Mouse (Mus musculus): Measurements from ENCODE around the gene Nrip2. TPM values are rescaled to one million over a fixed set of nuclear protein-coding genes. Genes with fewer than 3 reads are reported as not detected.

The Nrip2 gene
- total RNA-seq, 2 experiments from 2014 or later = 10.5 to 11.7 TPM

DNA sequence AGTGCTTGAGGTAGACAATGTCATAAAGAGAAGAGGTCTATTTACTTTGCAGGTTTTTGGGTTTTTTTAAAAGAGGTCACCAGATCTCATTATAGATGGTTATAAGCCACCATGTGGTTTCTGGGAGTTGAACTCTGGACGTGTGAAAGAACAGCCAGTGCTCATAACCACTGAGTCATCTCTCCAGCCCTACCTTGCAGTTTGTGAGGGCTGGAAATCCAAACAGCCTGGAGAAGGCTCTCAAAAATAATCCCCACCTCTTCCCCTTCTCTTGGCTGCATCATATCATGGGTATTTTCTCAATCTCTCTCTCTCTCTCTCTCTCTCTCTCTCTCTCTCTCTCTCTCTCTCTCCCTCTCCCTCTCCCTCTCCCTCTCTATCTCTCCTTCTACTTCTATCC, 8.4 kb upstream of the Nrip2 start:
- DNase-seq (ENCODE audit: low spot score in 2 of 2) = no peak

DNA sequence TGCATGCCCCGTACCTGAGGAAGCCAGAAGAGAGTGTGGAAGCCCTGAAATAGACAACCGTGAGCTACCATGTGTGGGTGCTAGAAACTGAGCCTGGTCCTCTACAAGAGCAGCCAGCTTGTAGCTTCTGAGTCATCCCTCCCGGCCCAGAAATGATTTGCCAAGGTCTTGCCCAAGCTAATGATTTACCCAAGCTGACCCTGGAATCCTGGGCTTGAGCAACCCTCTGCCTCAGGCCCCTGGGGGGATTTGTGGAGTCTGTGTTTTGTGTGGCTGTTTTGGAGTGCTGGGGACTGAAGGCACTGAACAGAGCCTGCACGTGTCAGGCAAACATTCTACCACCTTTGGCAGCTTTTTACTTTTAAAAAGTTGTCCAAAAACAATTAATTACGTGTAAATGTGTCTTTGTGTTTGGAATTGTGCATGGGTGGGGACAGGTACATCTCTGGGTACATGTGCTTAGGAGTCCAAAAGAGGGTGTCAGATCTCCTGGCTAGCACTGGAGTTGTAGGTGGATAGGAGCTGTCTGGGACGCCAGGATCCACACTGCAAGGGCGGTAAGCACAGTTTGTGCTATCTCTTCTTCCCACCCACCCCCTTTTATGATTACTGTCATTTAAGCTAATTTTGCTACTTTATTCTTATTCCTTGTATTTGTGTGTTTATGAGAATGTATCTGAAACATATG, 1.4 kb upstream of the Nrip2 start:
- no peak for DNase-seq (ENCODE audit: low spot score in 2 of 2)

DNA sequence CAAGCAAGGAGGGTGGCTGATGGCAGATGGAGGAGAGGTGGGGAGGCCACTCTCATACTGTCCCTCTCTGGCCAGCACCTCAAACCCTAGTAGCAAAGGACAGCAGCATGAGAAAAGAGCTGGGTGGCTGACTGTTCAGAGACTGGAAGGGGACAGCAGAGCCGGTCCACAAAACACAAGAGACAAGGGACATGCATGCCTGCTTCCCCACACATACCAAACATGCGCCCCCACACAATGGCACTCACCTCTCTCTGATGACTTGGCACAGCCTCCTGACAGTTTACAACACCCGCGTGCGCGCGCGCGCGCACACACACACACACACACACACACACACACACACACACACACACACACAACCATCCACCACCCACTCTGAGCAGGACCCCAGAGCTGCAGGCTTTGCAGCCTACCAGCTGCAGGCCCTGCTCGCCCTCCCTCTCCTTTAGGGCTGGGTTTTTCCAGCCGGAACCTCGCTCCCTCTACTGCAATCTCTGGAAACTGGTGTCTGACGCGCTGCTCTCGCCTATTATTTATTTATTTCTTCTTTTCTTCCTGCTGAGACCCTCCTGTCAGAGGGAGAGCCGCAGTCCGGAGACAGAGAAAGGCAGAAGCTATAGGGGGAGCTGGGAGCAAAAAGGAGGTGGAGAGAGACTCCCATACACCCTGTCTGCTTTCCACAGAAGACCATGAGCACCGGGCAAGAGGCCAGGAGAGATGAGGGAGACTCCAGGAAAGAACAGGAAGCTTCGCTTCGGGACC, 507 bp downstream of the Nrip2 start:
- peak; percentile 42 to 48 for DNase-seq (ENCODE audit: low spot score in 2 of 2)

DNA sequence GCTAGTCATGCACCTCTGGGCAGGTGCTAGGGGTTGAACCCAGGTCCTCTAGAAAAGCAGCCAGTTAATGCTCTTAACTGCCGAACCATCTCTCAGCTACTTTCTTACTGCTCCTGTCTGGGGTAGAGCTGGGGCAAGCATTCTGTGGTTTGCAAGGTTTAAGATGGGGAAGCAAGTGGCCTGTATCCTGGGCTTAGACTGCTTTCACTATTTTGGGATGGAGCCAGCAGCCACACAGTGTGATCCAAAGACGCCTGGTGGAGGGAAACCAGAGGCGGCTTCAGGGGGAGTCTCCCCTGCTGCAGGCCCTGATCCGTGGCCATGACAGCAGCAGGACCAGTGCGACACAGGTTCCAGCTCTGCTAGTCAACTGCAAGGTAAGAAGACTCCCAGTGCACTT, 5.6 kb downstream of the Nrip2 start:
- no peak for DNase-seq (ENCODE audit: low spot score in 2 of 2)

DNA sequence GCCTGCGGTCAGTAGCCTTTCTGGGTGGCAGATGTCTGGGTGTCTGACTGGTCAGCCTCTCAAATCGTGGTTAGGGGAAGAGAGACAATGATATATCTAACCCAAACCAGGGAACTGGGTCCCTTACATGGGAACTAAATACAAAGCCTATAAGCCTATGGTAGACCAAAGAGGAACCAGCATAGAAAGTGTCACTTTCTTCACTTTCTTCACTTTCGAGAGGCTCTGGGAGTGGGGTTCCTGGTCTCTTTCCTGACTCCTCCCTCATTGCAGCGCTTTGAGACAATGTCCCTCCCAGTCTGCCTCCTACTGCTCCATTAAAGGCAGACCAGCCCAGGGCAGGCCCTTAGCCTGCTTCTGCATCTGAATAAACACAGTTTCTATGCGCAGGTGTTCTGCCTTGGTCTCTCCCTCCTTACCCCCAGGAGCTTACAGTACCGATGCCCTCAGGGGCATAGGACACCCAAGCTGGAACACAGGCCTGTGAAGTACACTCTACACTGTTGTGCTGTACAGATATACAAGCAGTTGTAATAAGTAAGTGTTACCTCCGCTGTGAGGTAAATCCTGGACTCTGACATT, 9.5 kb downstream of the Nrip2 start:
- no peak for DNase-seq (ENCODE audit: low spot score in 2 of 2)

DNA sequence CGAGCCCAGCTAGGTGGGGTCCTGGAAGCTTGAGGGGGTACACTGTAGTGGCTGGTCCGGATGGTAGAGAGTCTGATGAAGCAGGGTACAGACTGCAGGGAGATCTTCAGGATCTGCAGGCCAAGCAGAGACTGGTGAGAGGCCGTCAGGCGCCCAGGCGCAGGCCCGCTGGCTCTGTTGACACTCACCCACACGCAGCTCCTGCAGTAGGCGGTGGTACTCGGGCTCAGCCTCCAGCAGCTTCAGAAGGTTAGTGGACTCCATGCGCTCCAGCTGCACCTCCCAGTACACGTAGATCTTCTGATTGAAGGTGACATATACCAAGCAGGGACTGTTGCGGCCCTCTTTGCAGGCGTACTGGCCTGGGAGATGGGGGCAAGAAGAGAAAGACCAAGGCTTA, 11.2 kb downstream of the Nrip2 start:
- DNase-seq (ENCODE audit: low spot score in 2 of 2) = peak in 1 of 2 experiments; percentile 56

DNA sequence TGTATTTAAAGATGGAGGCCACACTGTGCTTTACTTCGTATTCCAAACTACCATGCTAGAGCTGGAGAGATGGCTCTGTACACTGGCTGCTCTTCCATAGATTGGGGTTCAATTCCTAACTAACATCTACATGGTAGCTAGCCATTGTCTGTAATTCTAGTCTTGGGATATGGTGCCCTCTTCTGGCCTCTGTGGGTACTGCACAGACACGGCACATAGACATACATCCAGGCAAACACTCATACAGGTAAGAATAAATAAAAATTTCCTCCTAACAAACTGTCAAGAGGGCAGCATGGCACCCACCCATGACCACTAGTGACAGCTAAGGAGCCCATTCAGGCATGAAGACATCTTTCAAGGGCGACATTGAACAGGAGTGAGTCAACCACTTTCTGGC, 12.0 kb downstream of the Nrip2 start:
- peak; percentile 83 to 89 for DNase-seq (ENCODE audit: low spot score in 2 of 2)

DNA sequence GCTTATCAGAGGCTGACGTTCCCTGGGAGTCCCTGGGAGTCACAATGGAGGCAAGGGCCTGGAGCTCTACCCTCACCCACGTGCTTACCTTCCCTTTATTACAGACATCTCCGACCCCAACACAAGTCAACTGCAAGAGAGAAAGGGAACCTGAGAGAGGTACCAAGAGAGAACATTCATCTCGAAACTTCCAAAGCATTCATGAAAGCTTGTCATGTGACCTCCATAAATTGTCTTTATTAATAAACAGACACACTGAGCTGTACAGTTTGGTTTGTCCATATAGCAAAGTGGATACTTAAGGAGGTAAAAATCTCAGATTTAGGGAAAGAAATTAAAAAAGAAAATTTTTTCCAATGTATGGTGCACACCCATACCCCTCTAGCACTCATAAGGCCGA, 17.1 kb downstream of the Nrip2 start:
- DNase-seq (ENCODE audit: low spot score in 2 of 2) = no peak

DNA sequence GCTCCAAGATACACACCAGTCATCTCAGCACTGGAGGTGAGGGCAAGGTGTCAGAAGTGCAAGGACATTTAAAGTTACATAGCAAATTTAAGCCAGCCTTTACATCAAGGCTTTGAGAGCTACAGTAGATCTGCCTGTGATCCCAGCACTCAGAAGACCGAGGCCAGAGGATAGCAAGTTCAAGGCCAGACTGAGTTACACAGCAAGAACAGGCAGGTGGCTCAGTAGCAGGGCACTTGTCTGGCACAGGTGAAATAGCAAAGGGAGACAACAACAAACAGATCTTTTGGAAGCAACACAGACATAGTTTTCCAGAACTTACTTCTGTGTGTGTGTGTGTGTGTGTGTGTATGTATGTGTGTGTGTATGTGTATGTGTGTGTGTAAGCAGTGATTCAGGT, 19.0 kb downstream of the Nrip2 start:
- no peak for DNase-seq (ENCODE audit: low spot score in 2 of 2)

DNA sequence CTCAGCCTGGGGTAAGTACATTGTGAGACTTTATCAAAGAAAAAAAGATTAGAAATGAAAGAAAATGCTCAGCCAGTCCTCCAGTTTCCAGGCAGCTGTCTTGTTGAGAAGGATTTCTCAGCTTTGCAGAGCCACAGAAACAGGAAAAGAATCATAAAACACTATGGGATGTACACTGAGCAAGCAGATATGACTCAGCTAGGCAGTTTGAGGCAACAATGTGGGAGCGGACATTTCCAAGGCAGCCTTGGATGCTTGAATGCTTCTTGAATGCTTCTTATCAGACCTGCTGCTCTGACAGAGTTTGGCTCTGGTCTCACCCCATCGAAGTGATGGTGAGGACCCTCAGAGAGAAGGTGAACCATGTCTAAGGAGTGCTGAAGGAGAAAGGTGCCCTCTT, 21.9 kb downstream of the Nrip2 start:
- DNase-seq (ENCODE audit: low spot score in 2 of 2) = no peak

DNA sequence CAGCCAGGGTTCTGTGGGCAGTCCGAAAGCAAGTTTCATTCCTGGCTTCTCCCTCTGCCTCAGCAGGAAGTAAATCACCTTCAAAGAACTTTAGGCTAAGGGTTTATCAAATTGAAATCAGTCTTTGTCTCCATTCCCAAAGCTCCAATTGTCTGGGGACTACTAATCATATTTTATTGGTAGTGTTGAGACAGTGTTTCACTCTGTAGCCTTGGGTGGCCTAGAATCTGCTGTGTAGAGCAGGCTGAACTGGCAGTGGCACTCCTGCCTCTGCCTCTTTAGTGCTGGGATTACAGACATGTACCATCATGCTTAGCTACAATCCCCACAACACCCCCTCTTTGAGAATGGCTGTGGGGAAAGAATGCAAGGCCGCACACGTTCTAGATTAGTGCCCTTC, 22.4 kb downstream of the Nrip2 start:
- no peak for DNase-seq (ENCODE audit: low spot score in 2 of 2)

DNA sequence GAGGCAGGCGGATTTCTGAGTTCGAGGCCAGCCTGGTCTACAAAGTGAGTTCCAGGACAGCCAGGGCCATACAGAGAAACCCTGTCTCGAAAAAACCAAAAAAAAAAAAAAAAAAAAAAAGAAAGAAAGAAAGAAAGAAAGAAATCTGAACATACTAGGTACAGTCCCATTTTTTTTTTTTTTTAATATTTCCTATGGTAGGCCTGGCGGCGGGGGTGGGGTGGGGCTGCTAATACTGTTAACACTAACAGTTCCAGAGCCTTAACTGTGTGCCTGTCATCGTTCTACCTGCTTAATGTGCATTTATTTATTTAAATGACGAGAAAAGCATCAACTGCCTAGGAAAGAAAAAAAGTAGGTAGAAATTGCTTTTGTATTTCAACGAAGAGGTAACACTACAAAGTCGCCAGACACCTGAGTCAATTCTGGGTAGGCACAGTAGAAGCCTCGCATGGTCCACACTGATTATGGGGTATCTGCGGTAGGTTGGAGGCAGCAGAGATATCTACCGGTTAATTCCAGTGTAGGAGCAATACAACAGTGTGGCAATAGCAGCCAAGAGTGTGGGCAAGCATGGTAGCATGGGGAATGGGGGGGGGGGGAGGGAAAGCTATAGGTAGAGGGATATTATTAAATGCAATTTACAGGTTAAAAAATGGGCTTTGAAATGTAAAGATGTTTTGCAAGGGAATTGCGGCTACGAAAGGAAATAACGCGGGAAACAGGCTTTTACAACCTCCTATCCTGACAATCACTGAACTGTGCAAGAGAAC, 24.6 kb downstream of the Nrip2 start:
- DNase-seq (ENCODE audit: low spot score in 2 of 2) = no peak

DNA sequence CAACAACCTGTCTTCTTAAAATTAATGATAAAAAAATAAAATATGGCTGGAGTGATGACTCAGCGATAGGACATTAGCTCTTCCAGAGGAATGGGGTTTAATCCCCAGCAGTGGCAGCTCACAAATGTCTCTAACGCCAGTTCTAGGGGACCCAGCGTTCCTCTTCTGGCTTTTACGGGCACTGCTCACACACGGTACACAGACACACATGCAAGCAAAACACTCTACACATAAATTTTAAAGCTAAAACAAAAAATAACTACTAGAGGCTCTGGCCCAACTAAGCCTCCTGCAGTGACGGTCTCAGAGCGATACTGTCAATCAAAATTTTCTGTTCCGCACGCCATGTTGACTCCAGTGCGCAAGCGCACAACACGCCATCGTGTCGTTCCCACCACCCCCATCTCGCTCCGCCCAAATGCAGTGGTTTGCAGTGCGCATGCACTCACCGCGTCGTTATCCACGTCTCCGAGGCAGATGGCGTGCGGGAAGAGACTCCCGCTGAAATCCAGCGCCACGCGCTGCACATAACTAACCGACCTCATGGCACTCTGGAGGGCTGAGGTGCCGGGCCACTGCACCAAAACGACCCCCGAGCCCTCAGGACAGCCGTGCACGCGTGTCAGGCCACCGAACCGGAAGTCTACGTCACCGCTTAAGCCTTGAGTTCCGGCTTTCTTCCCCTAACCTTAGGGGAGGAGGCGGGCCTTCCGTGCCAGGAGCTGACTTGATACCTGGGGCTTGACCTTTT, 25.3 kb downstream of the Nrip2 start, which contains the start of gene Itfg2:
TSS of gene Itfg2 (minus strand) at position 663 of the 751 bp plus-strand sequence.
- DNase-seq (ENCODE audit: low spot score in 2 of 2) = peak; percentile 95 to 98

DNA sequence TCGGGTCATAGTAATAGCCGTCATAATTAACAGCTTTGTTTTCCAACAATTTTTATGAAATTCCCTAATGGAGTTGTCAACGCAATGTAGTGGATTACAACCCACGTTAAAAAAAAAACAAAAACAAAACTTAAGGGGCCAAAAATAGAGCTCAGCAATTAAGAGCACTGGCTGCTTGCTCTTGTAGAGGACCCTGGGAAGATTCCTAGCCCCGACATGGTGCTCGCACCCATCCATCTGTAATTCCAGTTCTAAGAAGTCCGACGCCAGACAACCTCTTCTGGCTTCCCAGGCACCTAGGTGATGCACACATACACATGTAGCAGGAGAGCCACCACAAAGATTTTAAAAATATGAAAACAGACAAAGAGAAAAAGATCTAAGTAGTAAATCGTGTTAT, 25.9 kb downstream of the Nrip2 start:
- DNase-seq (ENCODE audit: low spot score in 2 of 2) = no peak

DNA sequence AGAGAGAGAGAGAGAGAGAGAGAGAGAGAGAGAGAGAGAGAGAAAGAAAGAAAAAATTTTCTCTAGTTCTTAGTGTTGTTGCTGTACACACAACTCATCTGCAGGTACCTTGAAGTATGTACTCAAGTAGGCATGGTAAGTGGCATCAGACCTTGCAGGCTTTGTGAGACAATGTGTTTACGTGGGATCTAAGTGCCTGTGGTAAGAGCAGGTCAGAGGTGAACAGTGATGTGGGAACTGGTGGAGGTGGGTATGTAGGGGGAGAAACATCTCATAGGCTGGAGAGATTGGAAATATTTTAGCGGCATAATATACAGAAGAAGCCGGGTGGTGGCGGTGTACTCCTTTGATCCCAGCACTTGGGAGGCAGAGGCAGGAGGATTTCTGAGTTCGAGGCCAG, 28.5 kb downstream of the Nrip2 start:
- DNase-seq (ENCODE audit: low spot score in 2 of 2) = no peak

DNA sequence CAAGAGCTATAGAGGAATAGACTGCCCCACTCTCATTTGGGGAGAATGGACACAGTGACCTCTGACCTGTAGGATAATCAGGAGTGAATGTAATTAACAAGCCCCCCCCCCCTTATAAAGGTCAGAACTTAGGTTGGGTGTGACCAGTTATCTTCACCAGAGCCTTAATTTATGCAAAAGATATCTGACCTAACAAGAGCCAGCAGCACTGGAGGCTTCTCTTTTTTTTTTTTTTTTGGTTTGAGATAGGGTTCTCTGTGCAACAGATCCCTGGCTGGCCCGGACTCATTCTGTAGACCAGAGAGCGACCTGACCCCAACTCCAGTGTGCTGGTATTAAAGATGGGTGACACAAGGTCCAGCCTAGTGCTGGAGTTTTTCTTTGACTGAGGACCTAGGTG, 30.2 kb downstream of the Nrip2 start:
- no peak for DNase-seq (ENCODE audit: low spot score in 2 of 2)

DNA sequence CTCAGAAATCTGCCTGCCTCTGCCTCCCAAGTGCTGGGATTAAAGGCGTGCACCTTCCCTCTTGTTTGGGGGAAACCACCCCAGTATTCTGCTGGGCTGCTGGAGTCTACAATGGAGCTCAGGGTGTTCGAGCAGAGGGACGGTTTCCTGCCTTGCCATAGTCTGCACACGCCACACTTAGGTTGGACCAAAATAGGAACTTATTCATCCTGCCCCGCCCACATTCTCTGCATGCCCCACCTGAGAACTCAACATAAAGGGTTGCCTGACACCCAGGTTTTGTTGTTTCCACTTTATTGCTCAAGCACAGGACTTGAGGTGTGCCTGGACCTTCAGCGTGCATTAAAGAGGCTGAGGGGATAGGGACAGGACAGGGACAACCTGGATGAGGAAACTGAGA, 30.7 kb downstream of the Nrip2 start:
- no peak for DNase-seq (ENCODE audit: low spot score in 2 of 2)

DNA sequence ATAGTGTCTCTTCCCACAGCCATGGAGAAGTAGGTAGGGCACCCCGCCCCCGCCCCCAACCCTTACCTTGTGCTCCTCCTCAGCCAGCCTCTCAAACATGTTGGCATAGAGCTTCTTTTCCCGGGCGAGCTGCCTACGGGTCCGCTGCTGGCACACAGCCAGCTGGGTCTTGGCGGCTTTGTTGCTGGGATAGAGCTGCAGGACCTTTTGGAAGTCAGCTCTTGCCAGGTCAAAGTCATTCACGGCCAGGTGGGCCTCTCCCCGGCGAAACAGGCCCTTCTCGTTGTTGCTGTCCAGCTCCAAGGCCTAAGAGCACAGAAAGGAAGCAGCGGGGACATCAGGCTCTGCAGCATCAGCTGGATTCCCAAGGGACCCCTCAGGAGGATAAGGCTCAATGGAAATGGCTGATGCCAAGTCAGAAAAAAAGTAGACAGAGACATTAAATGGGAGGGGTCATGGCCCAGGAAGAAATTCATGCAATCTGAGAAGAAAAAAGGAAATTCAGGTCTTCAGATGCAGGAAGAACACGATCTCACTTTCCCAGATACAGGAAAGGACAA, 33.3 kb downstream of the Nrip2 start:
- DNase-seq (ENCODE audit: low spot score in 2 of 2) = no peak

DNA sequence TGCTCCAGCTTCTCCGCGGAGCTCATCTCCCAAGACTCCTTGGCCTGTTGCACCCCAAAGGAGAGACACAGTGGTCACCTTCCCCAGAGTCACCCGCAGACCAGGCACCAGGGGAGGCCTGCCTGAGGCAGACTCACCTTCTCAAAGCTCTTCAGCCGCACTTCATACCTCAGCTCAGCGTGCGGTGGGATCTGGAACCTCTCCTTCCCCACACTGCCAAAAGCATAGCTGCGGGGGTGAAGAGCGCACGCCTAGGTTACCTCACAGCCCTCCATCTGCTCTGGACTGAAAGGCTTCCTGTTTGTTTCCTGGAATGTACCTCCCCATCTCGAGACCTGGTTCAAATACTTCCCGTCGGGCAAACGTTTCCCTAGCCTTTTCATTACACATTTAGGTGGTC, 34.5 kb downstream of the Nrip2 start:
- no peak for DNase-seq (ENCODE audit: low spot score in 2 of 2)

DNA sequence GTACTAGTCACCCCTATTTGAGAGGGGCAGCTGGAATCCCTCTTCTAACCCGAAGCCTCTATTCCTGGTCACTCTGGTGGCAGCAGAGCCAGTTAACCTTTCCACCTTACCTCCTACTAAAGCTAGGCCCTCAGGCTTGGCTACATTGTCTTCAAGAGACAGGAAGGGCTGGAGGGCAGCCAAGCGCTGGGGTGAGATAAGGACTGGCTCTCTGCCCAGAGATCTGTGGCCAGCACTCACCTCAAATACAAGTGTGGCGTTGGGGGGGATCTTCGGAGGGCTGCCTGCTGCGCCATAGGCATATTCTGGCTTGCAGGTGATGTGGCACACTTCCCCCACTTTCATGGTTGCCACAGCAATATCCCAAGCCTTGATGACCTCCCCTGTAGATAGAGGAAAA, 36.4 kb downstream of the Nrip2 start:
- no peak for DNase-seq (ENCODE audit: low spot score in 2 of 2)
